Comparison of ENCODE assay signal across 10 mouse cellular contexts in genomic region chr16:8638131-8638530, GRCm38 (mm10). TPM values are rescaled to one million over a fixed set of nuclear protein-coding genes. Genes with fewer than 3 reads are reported as not detected.
DNase-seq lines count a peak whose midpoint lies in the region; ATAC-seq and TF ChIP-seq lines count a peak whose summit lies in the region.
"Had no signal": no experiment of that assay in that cellular context is flagged by ENCODE, and none has a peak within 500 bp of the region (broad histone marks: within the 10 kb centered on the region; RNA-seq: fewer than 3 reads in every experiment).

No protein-coding gene starts in this region.

- H3K27ac ChIP-seq in lung, embryonic 15.5 days, result peak overlapping the region; percentile 92
- H3K27ac ChIP-seq in embryonic fibroblast, embryonic 13.5 days (ENCODE audit: insufficient read depth, low read length), result peak overlapping the region; percentile 77; the same call in 1 of the 2 replicates
- peak overlapping the region; percentile 95 for H3K27ac ChIP-seq in intestine, postnatal 0 days (ENCODE audit: low read depth, low read length)
- peak overlapping the region; percentile 85 for H3K27ac ChIP-seq in neural tube, embryonic 15.5 days (replicated peaks)

- peak overlapping the region; percentile 78 for H3K9ac ChIP-seq in lung, embryonic 15.5 days
- peak overlapping the region; percentile 81 for H3K9ac ChIP-seq in intestine, postnatal 0 days (ENCODE audit: low read depth, low read length)
- peak overlapping the region; percentile 78 for H3K9ac ChIP-seq in neural tube, embryonic 15.5 days (replicated peaks)

- peaks cover 25% of the 10 kb centered on the region for H3K36me3 ChIP-seq in lung, embryonic 15.5 days
- peaks cover 16% of the 10 kb centered on the region for H3K36me3 ChIP-seq in intestine, postnatal 0 days (ENCODE audit: control insufficient read depth, insufficient read depth)
- H3K36me3 ChIP-seq in neural tube, embryonic 15.5 days, result peaks cover 15% of the 10 kb centered on the region

- no peak for ATAC-seq in lung, embryonic 15.5 days (ENCODE audit: borderline replicate concordance, extremely low read depth, low FRiP score, low TSS enrichment)
- no peak for ATAC-seq in intestine, postnatal 0 days
- ATAC-seq in neural tube, embryonic 15.5 days (ENCODE audit: low FRiP score), result no peak
- no peak for ATAC-seq in megakaryocyte progenitor cell, adult 5-6 weeks (replicated peaks; ENCODE audit: poor library complexity)

- no peak for TF ChIP-seq POLR2A in embryonic fibroblast, embryonic 13.5 days (IDR thresholded peaks at IDR 0.05; ENCODE audit: low read depth, low read length)

- no peak for TF ChIP-seq CTCF in embryonic fibroblast, embryonic 13.5 days (IDR thresholded peaks at IDR 0.05; ENCODE audit: borderline replicate concordance, insufficient read depth, low read length)
- TF ChIP-seq CTCF in intestine, postnatal 0 days (IDR thresholded peaks at IDR 0.05; ENCODE audit: low read depth), result no peak

- H3K4me2 ChIP-seq in lung, embryonic 15.5 days, result peak overlapping the region; percentile 83
- H3K4me2 ChIP-seq in intestine, postnatal 0 days (replicated peaks; ENCODE audit: low read depth), result peak overlapping the region; percentile 88
- H3K4me2 ChIP-seq in neural tube, embryonic 15.5 days, result peak overlapping the region; percentile 96

- WGBS in lung, embryonic 15.5 days, result 24% methylated on average over 7 of the region's 7 CpGs
- WGBS in intestine, postnatal 0 days, result 19% methylated on average over 7 of the region's 7 CpGs
- WGBS in neural tube, embryonic 15.5 days, result 51% methylated on average over 7 of the region's 7 CpGs

- H3K9me3 ChIP-seq in lung, embryonic 15.5 days, result no peaks in the 10 kb centered on the region
- no peaks in the 10 kb centered on the region for H3K9me3 ChIP-seq in intestine, postnatal 0 days (ENCODE audit: control insufficient read depth)
- H3K9me3 ChIP-seq in neural tube, embryonic 15.5 days (replicated peaks), result no peaks in the 10 kb centered on the region

- no peak for DNase-seq in lung, postnatal 25 days (ENCODE audit: low spot score)
- no peak for DNase-seq in right cerebral cortex, adult 2 months (ENCODE audit: low spot score in 2 of 2)
- DNase-seq in kidney, adult 18-20 months, result no peak

- H3K27me3 ChIP-seq in lung, embryonic 15.5 days, result no peaks in the 10 kb centered on the region
- no peaks in the 10 kb centered on the region for H3K27me3 ChIP-seq in intestine, postnatal 0 days (replicated peaks; ENCODE audit: control insufficient read depth, insufficient read depth, low read length)
- H3K27me3 ChIP-seq in neural tube, embryonic 15.5 days (replicated peaks), result no peaks in the 10 kb centered on the region

- H3K4me3 ChIP-seq in lung, embryonic 15.5 days, result peak overlapping the region; percentile 78
- H3K4me3 ChIP-seq in embryonic fibroblast, embryonic 13.5 days (ENCODE audit: insufficient read depth, low read length), result peak overlapping the region; percentile 74
- H3K4me3 ChIP-seq in intestine, postnatal 0 days (ENCODE audit: low read depth, low read length), result peak overlapping the region; percentile 60
- peak overlapping the region; percentile 68 for H3K4me3 ChIP-seq in neural tube, embryonic 15.5 days (replicated peaks)

- peaks cover 17% of the 10 kb centered on the region for H3K4me1 ChIP-seq in lung, embryonic 15.5 days
- H3K4me1 ChIP-seq in embryonic fibroblast, embryonic 13.5 days (ENCODE audit: control insufficient read depth, insufficient read depth, low read length), result no peaks in the 10 kb centered on the region
- H3K4me1 ChIP-seq in intestine, postnatal 0 days (replicated peaks; ENCODE audit: control insufficient read depth, insufficient read depth, low read length), result no peaks in the 10 kb centered on the region; the same call in 1 of the 2 replicates
- H3K4me1 ChIP-seq in neural tube, embryonic 15.5 days, result peaks cover 36% of the 10 kb centered on the region

RNA-seq across cellular contexts. Expression of gene Tmem186, which starts 0.6 kb away (rescaled TPM):
- 18.3 and 19.7 TPM in 2 replicates for polyA plus RNA-seq in lung, embryonic 15.5 days (2015; fragmentation: Nextera tagmentation; extraction: Ambion mirVana)
- 8.7 and 9.6 TPM in 2 replicates for polyA plus RNA-seq in embryonic fibroblast, embryonic 13.5 days (2011; ENCODE audit: insufficient read length, low read depth, missing spikeins)
- polyA plus RNA-seq in intestine, postnatal 0 days (2015; fragmentation: Nextera tagmentation; extraction: Ambion mirVana), result 9.1 and 9.8 TPM in 2 replicates
- polyA plus RNA-seq in neural tube, embryonic 15.5 days (2015; fragmentation: Nextera tagmentation; extraction: Ambion mirVana), result 20.0 and 22.0 TPM in 2 replicates
- 6.7 and 8.0 TPM in 2 replicates for total RNA-seq in megakaryocyte progenitor cell, adult 5-6 weeks (2015)
- total RNA-seq in megakaryocyte progenitor cell, adult 5-6 weeks (2017), result 13.5 and 17.0 TPM in 2 replicates

RNA-seq across cellular contexts. Expression of gene Pmm2, which starts 0.7 kb away (rescaled TPM):
- polyA plus RNA-seq in lung, embryonic 15.5 days (2015; fragmentation: Nextera tagmentation; extraction: Ambion mirVana), result 51.2 and 53.2 TPM in 2 replicates
- 46.7 and 52.7 TPM in 2 replicates for polyA plus RNA-seq in embryonic fibroblast, embryonic 13.5 days (2011; ENCODE audit: insufficient read length, low read depth, missing spikeins)
- 116 and 120 TPM in 2 replicates for polyA plus RNA-seq in intestine, postnatal 0 days (2015; fragmentation: Nextera tagmentation; extraction: Ambion mirVana)
- 38.2 and 44.6 TPM in 2 replicates for polyA plus RNA-seq in neural tube, embryonic 15.5 days (2015; fragmentation: Nextera tagmentation; extraction: Ambion mirVana)
- total RNA-seq in megakaryocyte progenitor cell, adult 5-6 weeks (2015), result 42.9 and 46.5 TPM in 2 replicates
- 49.1 and 50.9 TPM in 2 replicates for total RNA-seq in megakaryocyte progenitor cell, adult 5-6 weeks (2017)

RNA-seq across cellular contexts. Expression of gene Carhsp1, which starts 33.8 kb away (rescaled TPM):
- polyA plus RNA-seq in lung, embryonic 15.5 days (2015; fragmentation: Nextera tagmentation; extraction: Ambion mirVana), result 93.7 and 96.8 TPM in 2 replicates
- 61.1 and 74.8 TPM in 2 replicates for polyA plus RNA-seq in embryonic fibroblast, embryonic 13.5 days (2011; ENCODE audit: insufficient read length, low read depth, missing spikeins)
- polyA plus RNA-seq in intestine, postnatal 0 days (2015; fragmentation: Nextera tagmentation; extraction: Ambion mirVana), result 40.1 and 43.9 TPM in 2 replicates
- polyA plus RNA-seq in neural tube, embryonic 15.5 days (2015; fragmentation: Nextera tagmentation; extraction: Ambion mirVana), result 141 and 152 TPM in 2 replicates
- 4.5 and 5.8 TPM in 2 replicates for total RNA-seq in megakaryocyte progenitor cell, adult 5-6 weeks (2015)
- total RNA-seq in megakaryocyte progenitor cell, adult 5-6 weeks (2017), result 6.0 and 7.9 TPM in 2 replicates

RNA-seq across cellular contexts. Expression of gene Gm5767, which starts 42.4 kb away (rescaled TPM):
- polyA plus RNA-seq in lung, embryonic 15.5 days (2015; fragmentation: Nextera tagmentation; extraction: Ambion mirVana), result not detected in 2 replicates
- not detected in 2 replicates for polyA plus RNA-seq in embryonic fibroblast, embryonic 13.5 days (2011; ENCODE audit: insufficient read length, low read depth, missing spikeins)
- 0.22 TPM in 1 of 2 replicates, not detected in the other for polyA plus RNA-seq in intestine, postnatal 0 days (2015; fragmentation: Nextera tagmentation; extraction: Ambion mirVana)
- not detected in 2 replicates for polyA plus RNA-seq in neural tube, embryonic 15.5 days (2015; fragmentation: Nextera tagmentation; extraction: Ambion mirVana)
- not detected in 2 replicates for total RNA-seq in megakaryocyte progenitor cell, adult 5-6 weeks (2015)
- not detected in 2 replicates for total RNA-seq in megakaryocyte progenitor cell, adult 5-6 weeks (2017)
- total RNA-seq: left cerebral cortex, postnatal 4 days had no signal
- polyA plus RNA-seq: brain, embryonic 14.5 days had no signal
